In the genomic region with DNA sequence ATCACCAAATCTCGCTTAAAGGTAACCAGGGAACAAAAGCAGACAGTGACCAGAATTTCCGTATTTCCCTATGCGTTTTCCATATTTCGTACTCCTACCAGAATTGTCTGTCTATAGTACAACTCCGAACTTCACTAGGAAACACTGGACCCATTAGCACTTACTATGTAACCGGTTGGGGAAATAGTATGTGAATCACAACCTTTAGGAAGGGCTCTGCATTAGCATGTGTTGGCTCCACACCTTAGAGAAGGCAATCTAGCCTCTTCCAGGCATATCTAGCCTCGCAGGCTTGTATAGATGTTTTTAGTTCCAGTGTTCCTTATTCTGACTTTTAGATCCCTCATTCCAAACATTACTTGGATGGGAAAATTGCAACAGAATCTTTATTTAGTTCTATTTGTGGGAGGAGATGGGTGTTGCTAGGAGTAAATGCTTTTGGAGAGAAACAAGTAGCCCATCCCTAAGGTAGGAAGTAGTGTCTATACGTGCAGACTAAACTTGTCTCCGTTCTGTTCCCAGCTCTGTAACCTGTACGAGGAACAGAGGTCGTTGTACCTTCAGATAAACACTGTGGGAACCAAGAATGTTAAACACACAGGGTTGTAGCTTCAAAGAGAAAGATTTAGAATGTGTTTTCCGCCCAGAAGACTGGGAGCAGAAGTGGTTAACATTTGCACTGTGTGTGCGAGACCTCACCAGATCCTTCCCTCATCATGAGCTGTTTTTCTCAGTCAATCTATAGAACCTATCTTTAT, we compare ENCODE assay signal across 8 mouse cellular contexts. TPM values are rescaled to one million over a fixed set of nuclear protein-coding genes. Genes with fewer than 3 reads are reported as not detected.
DNase-seq lines count a peak whose midpoint lies in the region; ATAC-seq lines count a peak whose summit lies in the region.

No protein-coding gene starts in this region.

- H3K9me3 ChIP-seq in neural tube, embryonic 11.5 days (ENCODE audit: control insufficient read depth, low read length) = no peaks in the 10 kb centered on the region
- H3K9me3 ChIP-seq in limb, embryonic 13.5 days = no peaks in the 10 kb centered on the region
- no peaks in the 10 kb centered on the region for H3K9me3 ChIP-seq in stomach, embryonic 15.5 days

- H3K4me1 ChIP-seq in neural tube, embryonic 11.5 days (ENCODE audit: control insufficient read depth, insufficient read depth, low read length) = no peaks in the 10 kb centered on the region
- H3K4me1 ChIP-seq in limb, embryonic 13.5 days = peaks cover 18% of the 10 kb centered on the region
- H3K4me1 ChIP-seq in stomach, embryonic 15.5 days = peaks cover 5% of the 10 kb centered on the region; the same call in 1 of the 2 replicates

- peak overlapping the region; percentile 79 for H3K4me2 ChIP-seq in neural tube, embryonic 11.5 days (ENCODE audit: low read depth)
- H3K4me2 ChIP-seq in limb, embryonic 13.5 days (replicated peaks) = peak overlapping the region; percentile 83
- H3K4me2 ChIP-seq in stomach, embryonic 15.5 days = peak overlapping the region; percentile 78

- 49% methylated on average over 13 of the region's 13 CpGs for WGBS in neural tube, embryonic 11.5 days
- 45% methylated on average over 13 of the region's 13 CpGs for WGBS in limb, embryonic 13.5 days
- 26% methylated on average over 13 of the region's 13 CpGs for WGBS in stomach, embryonic 15.5 days

- H3K27me3 ChIP-seq in neural tube, embryonic 11.5 days (ENCODE audit: control insufficient read depth, insufficient read depth, low read length) = no peaks in the 10 kb centered on the region
- H3K27me3 ChIP-seq in limb, embryonic 13.5 days = peaks cover 5% of the 10 kb centered on the region; the same call in 1 of the 2 replicates
- no peaks in the 10 kb centered on the region for H3K27me3 ChIP-seq in stomach, embryonic 15.5 days (replicated peaks)

- ATAC-seq in cerebellum, adult (ENCODE audit: insufficient number of reproducible peaks, low FRiP score, low TSS enrichment) = peak; percentile 11; the same call in 1 of the 2 replicates
- no peak for ATAC-seq in neural tube, embryonic 11.5 days (ENCODE audit: insufficient read depth, low FRiP score, low TSS enrichment)
- ATAC-seq in limb, embryonic 13.5 days (ENCODE audit: low FRiP score, low read depth) = no peak
- ATAC-seq in stomach, embryonic 15.5 days (ENCODE audit: insufficient read depth, low FRiP score, low read depth) = no peak

- H3K4me3 ChIP-seq in neural tube, embryonic 11.5 days (ENCODE audit: low read depth, low read length) = peak overlapping the region; percentile 60
- H3K4me3 ChIP-seq in limb, embryonic 13.5 days = peak overlapping the region; percentile 67
- peak overlapping the region; percentile 60 for H3K4me3 ChIP-seq in stomach, embryonic 15.5 days (replicated peaks)

- no peak overlapping the region for H3K27ac ChIP-seq in neural tube, embryonic 11.5 days (ENCODE audit: low read depth, low read length)
- no peak overlapping the region for H3K27ac ChIP-seq in limb, embryonic 13.5 days
- H3K27ac ChIP-seq in stomach, embryonic 15.5 days = peak overlapping the region; percentile 5; the same call in 1 of the 2 replicates

- no peak for DNase-seq in cerebellum, adult 9-11 months
- no peak for DNase-seq in neural tube, embryonic 11.5 days (ENCODE audit: low spot score)
- no peak for DNase-seq in neural tube, embryonic 10.5 days (ENCODE audit: extremely low spot score, low spot score)
- DNase-seq in cerebellum, postnatal 36 days = no peak
- DNase-seq in right cerebral cortex, adult 2 months (ENCODE audit: low spot score in 2 of 2) = no peak

- H3K36me3 ChIP-seq in neural tube, embryonic 11.5 days (ENCODE audit: control insufficient read depth, insufficient read depth, low read length) = no peaks in the 10 kb centered on the region
- H3K36me3 ChIP-seq in limb, embryonic 13.5 days = peaks cover 6% of the 10 kb centered on the region; the same call in 1 of the 2 replicates
- no peaks in the 10 kb centered on the region for H3K36me3 ChIP-seq in stomach, embryonic 15.5 days

- peak overlapping the region; percentile 70; the same call in 1 of the 2 replicates for H3K9ac ChIP-seq in neural tube, embryonic 11.5 days (ENCODE audit: low read length)
- peak overlapping the region; percentile 71 for H3K9ac ChIP-seq in limb, embryonic 13.5 days
- no peak overlapping the region for H3K9ac ChIP-seq in stomach, embryonic 15.5 days

RNA-seq across cellular contexts. Expression of a gene that starts 4.8 kb away (rescaled TPM):
- 51.8 and 52.1 TPM in 2 replicates for polyA plus RNA-seq in neural tube, embryonic 11.5 days (2014; fragmentation: Nextera tagmentation; extraction: Ambion mirVana)
- 58.1 and 58.2 TPM in 2 replicates for polyA plus RNA-seq in limb, embryonic 13.5 days (2015; fragmentation: Nextera tagmentation; extraction: Ambion mirVana)
- polyA plus RNA-seq in stomach, embryonic 15.5 days (2015; fragmentation: Nextera tagmentation; extraction: Ambion mirVana) = 81.9 and 94.6 TPM in 2 replicates

RNA-seq across cellular contexts. Expression of a gene that starts 4.9 kb away (rescaled TPM):
- 0.38 and 0.58 TPM in 2 replicates for polyA plus RNA-seq in neural tube, embryonic 11.5 days (2014; fragmentation: Nextera tagmentation; extraction: Ambion mirVana)
- 0.04 and 0.05 TPM in 2 replicates for polyA plus RNA-seq in limb, embryonic 13.5 days (2015; fragmentation: Nextera tagmentation; extraction: Ambion mirVana)
- 0.28 and 0.40 TPM in 2 replicates for polyA plus RNA-seq in stomach, embryonic 15.5 days (2015; fragmentation: Nextera tagmentation; extraction: Ambion mirVana)

RNA-seq across cellular contexts. Expression of a gene that starts 27.9 kb away (rescaled TPM):
- 1.2 TPM in 1 of 2 replicates, not detected in the other for polyA plus RNA-seq in neural tube, embryonic 11.5 days (2014; fragmentation: Nextera tagmentation; extraction: Ambion mirVana)
- polyA plus RNA-seq in limb, embryonic 13.5 days (2015; fragmentation: Nextera tagmentation; extraction: Ambion mirVana) = 0.20 TPM in 1 of 2 replicates, not detected in the other
- 0.13 and 0.32 TPM in 2 replicates for polyA plus RNA-seq in stomach, embryonic 15.5 days (2015; fragmentation: Nextera tagmentation; extraction: Ambion mirVana)

RNA-seq across cellular contexts. Expression of a gene that starts 37.2 kb away (rescaled TPM):
- polyA plus RNA-seq in neural tube, embryonic 11.5 days (2014; fragmentation: Nextera tagmentation; extraction: Ambion mirVana) = 6.2 and 7.3 TPM in 2 replicates
- polyA plus RNA-seq in limb, embryonic 13.5 days (2015; fragmentation: Nextera tagmentation; extraction: Ambion mirVana) = 7.6 and 8.0 TPM in 2 replicates
- polyA plus RNA-seq in stomach, embryonic 15.5 days (2015; fragmentation: Nextera tagmentation; extraction: Ambion mirVana) = 6.2 and 8.0 TPM in 2 replicates

RNA-seq across cellular contexts. Expression of a gene that starts 48.4 kb away (rescaled TPM):
- not detected in 2 replicates for polyA plus RNA-seq in neural tube, embryonic 11.5 days (2014; fragmentation: Nextera tagmentation; extraction: Ambion mirVana)
- not detected in 2 replicates for polyA plus RNA-seq in limb, embryonic 13.5 days (2015; fragmentation: Nextera tagmentation; extraction: Ambion mirVana)
- polyA plus RNA-seq in stomach, embryonic 15.5 days (2015; fragmentation: Nextera tagmentation; extraction: Ambion mirVana) = not detected in 2 replicates
